Mouse (Mus musculus): ENCODE data around the gene Fam189a1. TPM values are rescaled to one million over a fixed set of nuclear protein-coding genes. Genes with fewer than 3 reads are reported as not detected.

Gene Fam189a1
- polyA plus RNA-seq, 1 experiment from 2014 or later = 3.6 TPM

- no peaks in the 10 kb centered on the region for H3K27me3 ChIP-seq (replicated peaks; ENCODE audit: control insufficient read depth, insufficient read depth, low read length)
- H3K4me3 ChIP-seq (ENCODE audit: low read depth, low read length) = no peak overlapping the region
- no peak overlapping the region for H3K9ac ChIP-seq (ENCODE audit: low read depth, low read length)
- H3K27ac ChIP-seq (replicated peaks; ENCODE audit: low read depth, low read length) = no peak overlapping the region
- DNase-seq (ENCODE audit: low spot score) = no peak
- ATAC-seq (ENCODE audit: low read depth) = 0 out of 2 replicates have a peak, but pooled peaks have one; percentile 13
- H3K4me1 ChIP-seq (ENCODE audit: control insufficient read depth, insufficient read depth, low read length) = no peaks in the 10 kb centered on the region; the same call in 1 of the 2 replicates
- H3K36me3 ChIP-seq (ENCODE audit: control insufficient read depth, insufficient read depth, low read length) = no peaks in the 10 kb centered on the region
- H3K9me3 ChIP-seq (ENCODE audit: control insufficient read depth, low read length) = no peaks in the 10 kb centered on the region
- WGBS = 62% methylated on average over 6 of the region's 6 CpGs
- H3K4me2 ChIP-seq (ENCODE audit: low read depth, low read length) = no peak overlapping the region
Observed at GRCm38 (mm10) chr7:65044280-65044679, 112.1 kb downstream of the Fam189a1 start.

DNA sequence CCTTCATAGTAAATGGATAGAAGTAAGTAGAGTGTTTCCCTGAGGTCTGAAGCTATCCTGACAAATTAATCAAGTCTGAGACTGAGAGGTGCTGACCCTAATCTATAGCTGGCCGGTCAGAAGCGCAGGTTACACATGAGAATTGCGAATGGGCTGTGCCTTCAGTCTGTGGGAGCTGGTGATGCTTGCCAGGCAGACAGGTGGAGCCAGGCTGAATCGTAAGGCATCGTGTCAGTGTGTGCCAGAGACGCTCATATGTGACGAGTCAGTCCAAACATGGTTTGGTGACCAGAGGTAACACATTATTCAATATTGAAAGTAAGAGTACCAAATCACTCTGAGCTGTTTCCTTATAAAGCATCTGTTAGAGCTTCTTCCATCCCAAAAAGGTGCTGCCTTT lies 115.3 kb downstream of the Fam189a1 start:
- no peak for ATAC-seq (ENCODE audit: low read depth)
- Histone ChIP-seq H3K9me3 (ENCODE audit: control insufficient read depth, low read length) (no peaks in the 10 kb centered on the region), H3K27ac (replicated peaks; ENCODE audit: low read depth, low read length) (no peak overlapping the region), H3K4me2 (ENCODE audit: low read depth, low read length) (no peak overlapping the region), H3K27me3 (replicated peaks; ENCODE audit: control insufficient read depth, insufficient read depth, low read length) (no peaks in the 10 kb centered on the region), H3K36me3 (ENCODE audit: control insufficient read depth, insufficient read depth, low read length) (no peaks in the 10 kb centered on the region), H3K4me1 (ENCODE audit: control insufficient read depth, insufficient read depth, low read length) (no peaks in the 10 kb centered on the region; the same call in 1 of the 2 replicates), H3K9ac (ENCODE audit: low read depth, low read length) (no peak overlapping the region), H3K4me3 (ENCODE audit: low read depth, low read length) (no peak overlapping the region)
- no peak for DNase-seq (ENCODE audit: low spot score)
- WGBS = 94% methylated on average over 7 of the region's 7 CpGs

DNA sequence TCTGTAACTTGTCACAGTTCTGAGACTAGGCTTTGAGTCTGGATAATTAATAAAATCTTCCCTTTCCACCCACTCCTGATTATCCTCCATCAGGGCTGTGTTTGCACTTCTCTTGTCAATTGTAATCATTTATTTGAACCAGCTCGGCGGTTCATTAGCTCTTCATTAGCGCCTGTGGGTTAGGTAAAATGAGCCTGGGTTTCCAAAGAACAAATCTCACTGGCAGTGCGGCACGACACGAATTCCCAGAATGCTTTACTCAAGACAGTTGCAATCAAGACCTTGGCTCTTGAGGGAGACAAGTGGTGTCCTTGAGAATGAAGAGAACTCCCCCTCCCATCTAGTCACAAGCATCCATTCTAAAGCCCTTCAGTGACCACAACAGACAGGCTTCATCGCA lies 124.6 kb downstream of the Fam189a1 start:
- H3K9me3 ChIP-seq (ENCODE audit: control insufficient read depth, low read length) = no peaks in the 10 kb centered on the region

GRCm38 (mm10) chr7:65031195-65031594 lies 125.2 kb downstream of the Fam189a1 start:
- Histone ChIP-seq H3K4me3 (ENCODE audit: low read depth, low read length) (no peak overlapping the region), H3K9me3 (ENCODE audit: control insufficient read depth, low read length) (no peaks in the 10 kb centered on the region), H3K36me3 (ENCODE audit: control insufficient read depth, insufficient read depth, low read length) (no peaks in the 10 kb centered on the region), H3K9ac (ENCODE audit: low read depth, low read length) (no peak overlapping the region), H3K4me2 (ENCODE audit: low read depth, low read length) (no peak overlapping the region), H3K4me1 (ENCODE audit: control insufficient read depth, insufficient read depth, low read length) (no peaks in the 10 kb centered on the region), H3K27me3 (replicated peaks; ENCODE audit: control insufficient read depth, insufficient read depth, low read length) (no peaks in the 10 kb centered on the region), H3K27ac (replicated peaks; ENCODE audit: low read depth, low read length) (no peak overlapping the region)
- 84% methylated on average over 6 of the region's 6 CpGs for WGBS
- ATAC-seq (ENCODE audit: low read depth) (no peak), DNase-seq (ENCODE audit: low spot score) (no peak)

More for the DNA sequence above, 124.6 kb downstream of the Fam189a1 start:
- Histone ChIP-seq H3K4me1 (ENCODE audit: control insufficient read depth, insufficient read depth, low read length) (no peaks in the 10 kb centered on the region), H3K27ac (replicated peaks; ENCODE audit: low read depth, low read length) (no peak overlapping the region), H3K9ac (ENCODE audit: low read depth, low read length) (no peak overlapping the region), H3K36me3 (ENCODE audit: control insufficient read depth, insufficient read depth, low read length) (no peaks in the 10 kb centered on the region), H3K4me3 (ENCODE audit: low read depth, low read length) (no peak overlapping the region), H3K4me2 (ENCODE audit: low read depth, low read length) (no peak overlapping the region), H3K27me3 (replicated peaks; ENCODE audit: control insufficient read depth, insufficient read depth, low read length) (no peaks in the 10 kb centered on the region)
- DNase-seq (ENCODE audit: low spot score) (no peak), ATAC-seq (ENCODE audit: low read depth) (no peak)
- WGBS = 80% methylated on average over 7 of the region's 7 CpGs

- no peak overlapping the region for H3K4me2 ChIP-seq (ENCODE audit: low read depth, low read length)
- no peaks in the 10 kb centered on the region for H3K36me3 ChIP-seq (ENCODE audit: control insufficient read depth, insufficient read depth, low read length)
- no peaks in the 10 kb centered on the region for H3K4me1 ChIP-seq (ENCODE audit: control insufficient read depth, insufficient read depth, low read length)
- ATAC-seq (ENCODE audit: low read depth) (no peak), DNase-seq (ENCODE audit: low spot score) (no peak)
- H3K27me3 ChIP-seq (replicated peaks; ENCODE audit: control insufficient read depth, insufficient read depth, low read length) = no peaks in the 10 kb centered on the region
- no peak overlapping the region for H3K4me3 ChIP-seq (ENCODE audit: low read depth, low read length)
- no peaks in the 10 kb centered on the region for H3K9me3 ChIP-seq (ENCODE audit: control insufficient read depth, low read length)
- H3K27ac ChIP-seq (replicated peaks; ENCODE audit: low read depth, low read length) = no peak overlapping the region
- WGBS = 84% methylated on average over 16 of the region's 16 CpGs
- H3K9ac ChIP-seq (ENCODE audit: low read depth, low read length) = no peak overlapping the region
Observed at GRCm38 (mm10) chr7:65029985-65030384, 126.4 kb downstream of the Fam189a1 start.

DNA sequence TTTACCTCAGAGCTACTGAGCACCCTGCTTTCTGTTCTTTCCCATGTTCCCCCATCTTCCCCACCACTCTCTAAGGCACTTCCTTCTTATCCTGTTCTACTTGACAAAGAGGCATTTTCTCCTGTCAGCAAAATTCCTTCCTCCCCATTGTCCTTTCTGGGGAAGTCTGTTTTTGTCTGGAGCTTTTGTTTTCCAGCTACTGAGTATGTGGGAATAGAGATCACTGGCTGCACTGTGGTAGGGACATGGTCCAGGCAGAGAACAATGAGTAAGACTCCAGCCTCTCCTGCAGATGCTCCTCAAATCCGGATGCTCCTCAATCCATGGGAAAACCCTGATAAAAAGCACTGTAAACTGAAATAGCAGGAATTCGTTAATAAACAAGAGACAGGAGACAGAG lies 135.1 kb downstream of the Fam189a1 start:
- Histone ChIP-seq H3K27ac (replicated peaks; ENCODE audit: low read depth, low read length) (no peak overlapping the region), H3K4me3 (ENCODE audit: low read depth, low read length) (no peak overlapping the region), H3K4me1 (ENCODE audit: control insufficient read depth, insufficient read depth, low read length) (no peaks in the 10 kb centered on the region), H3K27me3 (replicated peaks; ENCODE audit: control insufficient read depth, insufficient read depth, low read length) (no peaks in the 10 kb centered on the region), H3K36me3 (ENCODE audit: control insufficient read depth, insufficient read depth, low read length) (no peaks in the 10 kb centered on the region), H3K9ac (ENCODE audit: low read depth, low read length) (no peak overlapping the region), H3K9me3 (ENCODE audit: control insufficient read depth, low read length) (no peaks in the 10 kb centered on the region), H3K4me2 (ENCODE audit: low read depth, low read length) (no peak overlapping the region)
- no peak for DNase-seq (ENCODE audit: low spot score)
- no peak for ATAC-seq (ENCODE audit: low read depth)
- 55% methylated on average over 2 of the region's 2 CpGs for WGBS

- WGBS = 68% methylated on average over 8 of the region's 8 CpGs
- no peak for DNase-seq (ENCODE audit: low spot score)
- no peak overlapping the region for H3K27ac ChIP-seq (replicated peaks; ENCODE audit: low read depth, low read length)
- H3K27me3 ChIP-seq (replicated peaks; ENCODE audit: control insufficient read depth, insufficient read depth, low read length) = no peaks in the 10 kb centered on the region
- ATAC-seq (ENCODE audit: low read depth) = no peak
- H3K4me3 ChIP-seq (ENCODE audit: low read depth, low read length) = no peak overlapping the region
- no peaks in the 10 kb centered on the region for H3K36me3 ChIP-seq (ENCODE audit: control insufficient read depth, insufficient read depth, low read length)
- no peaks in the 10 kb centered on the region for H3K4me1 ChIP-seq (ENCODE audit: control insufficient read depth, insufficient read depth, low read length)
- H3K9me3 ChIP-seq (ENCODE audit: control insufficient read depth, low read length) = no peaks in the 10 kb centered on the region
- no peak overlapping the region for H3K4me2 ChIP-seq (ENCODE audit: low read depth, low read length)
- no peak overlapping the region for H3K9ac ChIP-seq (ENCODE audit: low read depth, low read length)
Observed at GRCm38 (mm10) chr7:65018036-65018679, 138.2 kb downstream of the Fam189a1 start.

DNA sequence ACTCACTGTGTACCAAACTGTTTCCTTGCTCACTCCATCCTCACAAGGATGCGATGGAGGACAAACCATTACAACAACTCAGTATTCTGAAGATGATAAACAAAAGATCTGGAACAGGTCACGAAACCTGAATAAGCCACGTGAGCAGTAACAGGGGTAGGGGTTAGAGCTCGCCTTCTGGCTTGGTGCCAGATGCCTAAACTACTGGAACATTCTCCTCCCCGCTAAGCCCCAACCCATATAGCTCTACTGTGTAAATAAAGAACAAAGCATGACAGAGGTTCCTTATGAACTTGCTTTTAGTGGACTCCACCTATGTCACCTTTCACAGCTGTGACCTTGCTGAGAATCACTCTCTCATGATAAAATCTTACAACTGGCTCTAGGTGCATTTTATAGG lies 139.0 kb downstream of the Fam189a1 start:
- Histone ChIP-seq H3K4me2 (ENCODE audit: low read depth, low read length) (no peak overlapping the region), H3K27me3 (replicated peaks; ENCODE audit: control insufficient read depth, insufficient read depth, low read length) (no peaks in the 10 kb centered on the region), H3K9me3 (ENCODE audit: control insufficient read depth, low read length) (no peaks in the 10 kb centered on the region), H3K9ac (ENCODE audit: low read depth, low read length) (no peak overlapping the region), H3K4me3 (ENCODE audit: low read depth, low read length) (no peak overlapping the region), H3K27ac (replicated peaks; ENCODE audit: low read depth, low read length) (no peak overlapping the region), H3K36me3 (ENCODE audit: control insufficient read depth, insufficient read depth, low read length) (no peaks in the 10 kb centered on the region), H3K4me1 (ENCODE audit: control insufficient read depth, insufficient read depth, low read length) (no peaks in the 10 kb centered on the region)
- 65% methylated on average over 5 of the region's 5 CpGs for WGBS
- ATAC-seq (ENCODE audit: low read depth) (no peak), DNase-seq (ENCODE audit: low spot score) (no peak)

- ATAC-seq (ENCODE audit: low read depth) (peak; percentile 84), DNase-seq (ENCODE audit: low spot score) (peak; percentile 75)
- Histone ChIP-seq H3K36me3 (ENCODE audit: control insufficient read depth, insufficient read depth, low read length) (no peaks in the 10 kb centered on the region), H3K4me2 (ENCODE audit: low read depth, low read length) (no peak overlapping the region), H3K4me3 (ENCODE audit: low read depth, low read length) (no peak overlapping the region), H3K9ac (ENCODE audit: low read depth, low read length) (no peak overlapping the region), H3K4me1 (ENCODE audit: control insufficient read depth, insufficient read depth, low read length) (peaks cover 12% of the 10 kb centered on the region), H3K27ac (replicated peaks; ENCODE audit: low read depth, low read length) (no peak overlapping the region), H3K27me3 (replicated peaks; ENCODE audit: control insufficient read depth, insufficient read depth, low read length) (no peaks in the 10 kb centered on the region), H3K9me3 (ENCODE audit: control insufficient read depth, low read length) (no peaks in the 10 kb centered on the region)
- WGBS = 35% methylated on average over 6 of the region's 6 CpGs
Observed at GRCm38 (mm10) chr7:65011133-65011532, 145.2 kb downstream of the Fam189a1 start.
